Mouse (Mus musculus) spleen, postnatal 36 days (tissue): ENCODE results near the gene Akna.

Experiments
- DNase-seq, 2 experiments: peaks; one replicate each; pipeline ENCODE4 v3.0.0; 2022; ENCODE audit warnings: low spot score in 2 of 2, mixed read lengths in 1 of 2

The Akna gene

DNA sequence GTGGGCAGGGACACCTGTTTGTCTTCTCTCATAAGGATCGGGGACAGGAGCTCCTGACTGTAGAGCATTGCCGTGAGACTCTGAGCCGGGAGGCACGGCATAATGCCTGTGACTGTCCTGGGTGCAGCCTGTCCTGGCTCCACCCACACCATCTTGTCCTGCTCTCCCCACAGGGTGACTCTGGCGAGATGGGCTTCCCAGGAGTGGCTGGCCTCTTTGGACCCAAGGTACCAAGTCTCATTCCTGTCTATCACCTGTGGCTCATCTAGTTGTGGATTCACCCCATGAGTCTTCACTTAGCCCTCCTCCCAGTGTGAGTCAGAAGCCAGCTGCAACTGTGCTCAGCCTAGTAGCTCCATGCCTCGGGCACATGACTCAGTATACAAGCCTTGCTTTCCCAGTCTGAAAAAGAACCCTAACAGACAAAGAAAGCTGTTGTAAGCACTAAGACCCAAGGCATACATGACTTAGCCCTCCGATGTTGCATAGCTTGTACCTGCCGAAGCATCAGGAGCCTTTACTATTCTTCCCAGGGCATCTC, 79.8 kb downstream of the Akna start:
- DNase-seq, result no peak

DNA sequence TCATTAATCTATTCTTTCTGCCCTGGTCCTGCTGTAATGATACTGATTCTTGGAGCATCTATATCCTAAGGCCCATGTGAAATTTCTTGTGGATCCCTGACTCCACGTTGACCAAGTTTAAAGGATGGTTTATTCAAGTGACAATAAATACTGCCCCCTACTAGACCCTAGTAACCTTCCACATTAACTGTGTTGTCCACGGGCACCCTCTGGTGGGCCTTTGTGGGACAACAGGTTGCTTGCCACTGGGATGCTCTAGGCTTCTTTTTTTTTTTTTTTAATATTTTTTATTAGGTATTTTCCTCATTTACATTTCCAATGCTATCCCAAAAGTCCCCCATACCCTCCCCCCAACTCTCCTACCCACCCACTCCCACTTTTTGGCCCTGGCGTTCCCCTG, 83.6 kb downstream of the Akna start:
- peak; percentile 18 to 31 for DNase-seq
